Mouse (Mus musculus) splenic B cell, adult 2 months (primary cell): Measurements from ENCODE around the gene Trub2.

Source experiments
- DNase-seq: peaks from one replicate; pipeline ENCODE4 v3.0.0-alpha.2; 2011; ENCODE audit warnings: low read depth, low spot score
- H3K27me3 ChIP-seq: 2 replicates; pipeline ENCODE4 v1.6.1; 2012; ENCODE audit warnings: mild to moderate bottlenecking, low read length, moderate library complexity, mixed read lengths; ENCODE audit not compliant: control insufficient read depth, poor library complexity, insufficient read depth, severe bottlenecking
- H3K36me3 ChIP-seq: 2 replicates; pipeline ENCODE4 v1.6.1; 2012; ENCODE audit warnings: mild to moderate bottlenecking, low read length, moderate library complexity, mixed read lengths; ENCODE audit not compliant: control insufficient read depth, poor library complexity, insufficient read depth, severe bottlenecking

The Trub2 gene

GRCm38 (mm10) chr2:29723132-29723531 lies 65.2 kb downstream of the Trub2 start:
- Histone ChIP-seq H3K27me3 (no peaks in the 10 kb centered on the region), H3K36me3 (peaks cover 22% of the 10 kb centered on the region)
- no peak for DNase-seq

- no peaks in the 10 kb centered on the region for H3K27me3 ChIP-seq
- no peak for DNase-seq
- H3K36me3 ChIP-seq = peaks cover 16% of the 10 kb centered on the region
Measured at GRCm38 (mm10) chr2:29718581-29718980, 69.7 kb downstream of the Trub2 start.

GRCm38 (mm10) chr2:29716691-29717090 lies 71.6 kb downstream of the Trub2 start:
- no peak for DNase-seq
- no peaks in the 10 kb centered on the region for H3K27me3 ChIP-seq

GRCm38 (mm10) chr2:29716143-29716542 lies 72.2 kb downstream of the Trub2 start:
- no peak for DNase-seq
- Histone ChIP-seq H3K36me3 (peaks cover 25% of the 10 kb centered on the region), H3K27me3 (no peaks in the 10 kb centered on the region)

More at GRCm38 (mm10) chr2:29716691-29717090, 71.6 kb downstream of the Trub2 start:
- H3K36me3 ChIP-seq = peaks cover 21% of the 10 kb centered on the region

GRCm38 (mm10) chr2:29714127-29714526 lies 74.2 kb downstream of the Trub2 start:
- peaks cover 23% of the 10 kb centered on the region for H3K36me3 ChIP-seq

GRCm38 (mm10) chr2:29713501-29713900 lies 74.8 kb downstream of the Trub2 start:
- H3K27me3 ChIP-seq = no peaks in the 10 kb centered on the region
- no peak for DNase-seq
- H3K36me3 ChIP-seq = peaks cover 18% of the 10 kb centered on the region

More at GRCm38 (mm10) chr2:29714127-29714526, 74.2 kb downstream of the Trub2 start:
- H3K27me3 ChIP-seq = no peaks in the 10 kb centered on the region
- no peak for DNase-seq

GRCm38 (mm10) chr2:29711877-29712276 lies 76.4 kb downstream of the Trub2 start:
- Histone ChIP-seq H3K36me3 (peaks cover 17% of the 10 kb centered on the region), H3K27me3 (no peaks in the 10 kb centered on the region)
- no peak for DNase-seq
